Mouse (Mus musculus): ENCODE data around the gene B4galnt4. TPM values are rescaled to one million over a fixed set of nuclear protein-coding genes. Genes with fewer than 3 reads are reported as not detected.
A peak's percentile ranks its signal among the peaks of the same experiment; 100 is the strongest.
"Not testable (repeated sequence)": the region's sequence is repeated elsewhere in the genome, so short reads cannot be mapped to it uniquely, and the experiment has no call there.

The B4galnt4 gene
- polyA plus RNA-seq (2012; rRNA removed), result 5.4 and 15.8 TPM in 2 replicates

DNA sequence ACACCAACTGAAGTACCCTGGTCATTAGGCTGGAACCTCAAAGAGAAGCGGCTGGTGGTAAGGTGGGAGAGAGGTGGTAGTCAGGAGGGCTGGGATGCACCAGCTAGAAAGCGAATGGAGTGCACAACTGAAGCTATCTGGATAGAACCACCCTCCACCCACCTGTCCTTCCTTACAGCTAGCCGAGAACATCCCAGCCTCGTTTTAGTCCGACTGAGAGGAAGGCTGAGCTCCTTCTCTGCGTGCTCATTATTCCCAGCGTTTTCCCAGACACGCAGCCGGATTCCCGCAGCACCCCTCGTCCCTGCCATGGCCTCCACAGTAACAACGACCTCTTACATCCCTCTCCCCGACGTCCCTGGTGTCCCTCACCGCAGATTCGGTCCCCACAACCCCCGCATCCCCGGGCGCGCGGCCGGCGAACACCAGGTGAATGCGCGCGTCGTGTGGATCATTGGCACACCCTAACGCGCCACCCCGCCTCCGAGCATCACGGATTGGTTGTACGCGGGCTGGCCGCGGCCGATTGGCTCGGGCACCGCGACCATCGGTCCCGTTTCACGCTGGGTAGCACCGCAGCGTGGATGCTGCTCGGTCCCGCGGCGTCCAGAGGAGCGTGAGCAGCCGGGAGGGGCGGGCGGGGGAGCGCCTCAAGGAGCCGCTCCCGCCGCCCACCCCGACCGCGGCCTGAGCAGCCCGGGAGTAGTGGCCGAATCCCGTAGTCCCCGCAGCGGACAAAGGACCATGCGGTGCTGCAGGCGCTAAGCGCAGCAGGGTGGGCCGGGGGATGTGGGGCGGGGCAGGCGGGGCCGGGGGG is at the start of gene B4galnt4:
B4galnt4 (plus strand) TSS at position 679 of the 817 bp plus-strand sequence.
- H3K27me3 ChIP-seq (ENCODE audit: control insufficient read depth, insufficient read depth, low read length), result no peaks in the 10 kb centered on the region
- H3K36me3 ChIP-seq (ENCODE audit: control insufficient read depth, insufficient read depth, low read length), result no peaks in the 10 kb centered on the region
- peak within 1 kb of the TSS; percentile 77 for H3K4me3 ChIP-seq (ENCODE audit: low read depth, low read length)
- TF ChIP-seq POLR2A (IDR thresholded peaks at IDR 0.05; ENCODE audit: low read depth, low read length), result no peak; the same call in 1 of the 2 replicates
- no peak for TF ChIP-seq CTCF (IDR thresholded peaks at IDR 0.05; ENCODE audit: extremely low read depth, insufficient read length, insufficient replicate concordance, low read depth, low read length)
- H3K4me1 ChIP-seq (ENCODE audit: control insufficient read depth, insufficient read depth, insufficient read length, low read length), result peaks cover 31% of the 10 kb centered on the region
- peak within 1 kb of the TSS; percentile 57 for H3K27ac ChIP-seq (ENCODE audit: insufficient read depth, low read depth, low read length)
- 2% methylated on average over 65 of the region's 72 CpGs for WGBS

DNA sequence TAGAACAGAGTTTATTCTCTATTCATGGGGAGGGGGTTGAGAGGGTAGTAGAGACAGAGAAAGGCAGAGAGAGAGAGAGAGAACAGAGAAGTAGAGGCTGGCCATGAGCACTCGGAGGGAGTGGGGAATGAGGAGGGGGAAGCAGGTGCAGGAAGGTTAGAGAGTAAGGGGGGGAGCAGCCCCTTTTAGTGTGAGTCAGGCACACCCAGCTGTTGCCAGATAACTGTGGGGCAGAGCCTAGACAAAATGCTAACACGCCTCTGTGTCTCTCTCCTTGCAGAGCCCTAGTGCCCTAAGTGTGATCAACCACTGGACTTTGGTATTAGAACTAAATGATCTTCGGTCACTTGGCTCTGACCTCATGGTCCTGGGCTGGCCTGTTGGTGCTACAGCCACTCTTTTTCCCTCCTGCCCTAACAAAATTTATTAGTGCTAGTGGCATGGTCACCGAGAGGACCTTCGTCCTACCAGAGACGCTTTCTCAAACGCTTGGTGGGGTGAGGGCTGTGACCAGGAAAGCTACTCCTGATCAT is 49.6 kb upstream of the B4galnt4 start:
- Histone ChIP-seq H3K36me3 (ENCODE audit: control insufficient read depth, insufficient read depth, low read length) (no peaks in the 10 kb centered on the region), H3K4me3 (ENCODE audit: low read depth, low read length) (no peak overlapping the region), H3K4me1 (ENCODE audit: control insufficient read depth, insufficient read depth, insufficient read length, low read length) (peaks cover 10% of the 10 kb centered on the region; the same call in 1 of the 2 replicates), H3K27me3 (ENCODE audit: control insufficient read depth, insufficient read depth, low read length) (no peaks in the 10 kb centered on the region), H3K27ac (ENCODE audit: insufficient read depth, low read depth, low read length) (peak overlapping the region; percentile 88)
- 64% methylated on average over 7 of the region's 7 CpGs for WGBS
- no peak for TF ChIP-seq CTCF (IDR thresholded peaks at IDR 0.05; ENCODE audit: extremely low read depth, insufficient read length, insufficient replicate concordance, low read depth, low read length)
- no peak for TF ChIP-seq POLR2A (IDR thresholded peaks at IDR 0.05; ENCODE audit: low read depth, low read length)

DNA sequence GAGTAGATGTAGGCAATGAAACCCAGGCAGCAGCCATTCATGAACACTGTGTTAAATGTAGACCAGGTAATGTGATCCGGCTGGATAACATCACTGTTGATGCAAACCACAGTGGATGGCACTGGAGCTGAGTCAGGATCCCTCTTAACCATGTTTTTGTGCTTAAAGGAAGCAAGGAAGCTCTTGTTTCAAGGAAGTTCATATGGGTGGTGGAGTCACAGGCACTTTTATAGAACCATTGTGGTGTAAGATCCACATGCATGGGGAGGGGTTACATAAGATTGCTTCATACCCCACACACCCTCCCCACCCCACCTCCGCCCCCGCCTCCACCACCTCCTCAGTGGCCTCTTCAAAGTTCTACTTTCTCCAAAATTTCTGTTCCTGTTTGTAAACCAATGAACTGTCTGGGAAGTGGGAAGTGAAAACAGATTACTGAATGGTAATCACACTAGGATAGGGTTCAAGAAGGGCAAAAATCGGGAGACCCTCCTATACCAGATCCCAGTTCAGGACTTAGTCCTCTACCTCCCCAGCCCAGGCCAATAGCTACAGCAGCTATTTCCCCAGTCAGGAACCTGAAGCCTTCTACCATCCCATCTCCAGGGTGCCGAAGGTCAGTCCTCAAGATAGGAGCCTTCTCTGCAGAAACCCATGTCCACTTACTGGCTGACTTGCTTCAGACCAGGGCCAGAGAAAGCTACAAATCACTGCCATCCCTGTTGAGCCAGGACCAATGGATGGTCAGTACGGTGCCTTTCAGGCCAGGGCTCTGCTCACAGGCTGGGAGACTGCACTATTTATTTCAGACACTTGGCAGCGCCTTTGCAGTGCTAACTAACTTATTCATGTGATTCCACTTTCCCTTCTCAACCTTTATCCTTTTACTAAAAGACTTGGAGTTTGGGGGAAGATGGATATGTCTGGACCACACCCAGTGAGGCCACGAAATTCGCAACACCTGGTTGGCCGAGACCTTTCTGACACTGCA is 43.9 kb upstream of the B4galnt4 start:
- H3K27ac ChIP-seq (ENCODE audit: insufficient read depth, low read depth, low read length), result peak overlapping the region; percentile 37
- no peaks in the 10 kb centered on the region for H3K27me3 ChIP-seq (ENCODE audit: control insufficient read depth, insufficient read depth, low read length)
- TF ChIP-seq CTCF (IDR thresholded peaks at IDR 0.05; ENCODE audit: extremely low read depth, insufficient read length, insufficient replicate concordance, low read depth, low read length) (no peak), POLR2A (IDR thresholded peaks at IDR 0.05; ENCODE audit: low read depth, low read length) (no peak)
- H3K36me3 ChIP-seq (ENCODE audit: control insufficient read depth, insufficient read depth, low read length), result no peaks in the 10 kb centered on the region
- no peak overlapping the region for H3K4me3 ChIP-seq (ENCODE audit: low read depth, low read length)
- 0 out of 2 replicates have a peak, but pooled peaks cover 2% of the 10 kb centered on the region for H3K4me1 ChIP-seq (ENCODE audit: control insufficient read depth, insufficient read depth, insufficient read length, low read length)
- 82% methylated on average over 10 of the region's 10 CpGs for WGBS

DNA sequence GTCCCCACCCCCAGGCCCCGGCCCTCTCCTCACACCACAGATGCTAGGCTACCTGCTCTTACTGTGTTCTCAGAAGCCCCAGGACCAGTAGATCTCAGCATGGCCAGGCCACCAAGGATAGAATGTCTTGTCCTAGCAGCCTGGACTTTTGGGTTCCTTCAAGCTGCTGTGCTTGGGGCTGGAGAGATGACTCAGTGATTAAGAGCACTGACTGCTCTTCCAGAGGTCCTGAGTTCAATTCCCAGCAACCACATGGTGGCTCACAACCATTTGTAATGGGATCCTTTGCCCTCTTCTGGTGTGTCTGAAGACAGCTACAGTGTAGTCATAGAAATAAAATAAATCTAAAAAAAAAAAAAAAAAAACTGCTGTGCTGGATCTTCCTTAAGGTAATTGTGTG is 43.1 kb upstream of the B4galnt4 start, which contains the start of gene Ifitm6:
Ifitm6 (minus strand) TSS at position 101 of the 400 bp plus-strand sequence.
- H3K36me3 ChIP-seq (ENCODE audit: control insufficient read depth, insufficient read depth, low read length); H3K27me3 ChIP-seq (ENCODE audit: control insufficient read depth, insufficient read depth, low read length); H3K4me3 ChIP-seq (ENCODE audit: low read depth, low read length); H3K4me1 ChIP-seq (ENCODE audit: control insufficient read depth, insufficient read depth, insufficient read length, low read length): not testable (repeated sequence)
- H3K27ac ChIP-seq (ENCODE audit: insufficient read depth, low read depth, low read length), result peak within 1 kb of the TSS; percentile 17; the same call in 1 of the 2 replicates
- 89% methylated on average over 1 of the region's 1 CpGs for WGBS

DNA sequence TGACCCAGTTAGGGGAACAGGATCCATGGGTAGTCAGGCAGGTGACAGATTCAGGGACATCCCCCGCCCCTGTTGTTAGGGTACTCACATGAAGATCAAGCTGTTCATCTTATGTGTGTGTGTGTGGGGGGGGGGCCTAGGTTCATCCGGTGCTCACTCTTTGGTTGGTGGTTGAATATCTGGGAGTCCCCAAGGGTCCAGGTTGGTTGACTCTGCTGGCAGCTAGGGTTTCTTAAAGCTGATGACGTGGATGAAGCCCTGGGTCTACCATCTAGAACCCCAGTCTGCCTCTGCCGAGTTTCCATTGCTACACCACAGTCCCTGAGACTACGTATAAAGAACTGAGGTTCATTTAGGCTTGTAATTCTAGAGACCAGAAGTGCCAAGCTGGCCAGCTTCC is 41.9 kb upstream of the B4galnt4 start:
- Histone ChIP-seq H3K4me1 (ENCODE audit: control insufficient read depth, insufficient read depth, insufficient read length, low read length) (0 out of 2 replicates have a peak, but pooled peaks cover 2% of the 10 kb centered on the region), H3K27me3 (ENCODE audit: control insufficient read depth, insufficient read depth, low read length) (no peaks in the 10 kb centered on the region), H3K4me3 (ENCODE audit: low read depth, low read length) (no peak overlapping the region), H3K27ac (ENCODE audit: insufficient read depth, low read depth, low read length) (no peak overlapping the region), H3K36me3 (ENCODE audit: control insufficient read depth, insufficient read depth, low read length) (no peaks in the 10 kb centered on the region)
- TF ChIP-seq CTCF (IDR thresholded peaks at IDR 0.05; ENCODE audit: extremely low read depth, insufficient read length, insufficient replicate concordance, low read depth, low read length) (no peak), POLR2A (IDR thresholded peaks at IDR 0.05; ENCODE audit: low read depth, low read length) (no peak)
- 98% methylated on average over 5 of the region's 5 CpGs for WGBS

DNA sequence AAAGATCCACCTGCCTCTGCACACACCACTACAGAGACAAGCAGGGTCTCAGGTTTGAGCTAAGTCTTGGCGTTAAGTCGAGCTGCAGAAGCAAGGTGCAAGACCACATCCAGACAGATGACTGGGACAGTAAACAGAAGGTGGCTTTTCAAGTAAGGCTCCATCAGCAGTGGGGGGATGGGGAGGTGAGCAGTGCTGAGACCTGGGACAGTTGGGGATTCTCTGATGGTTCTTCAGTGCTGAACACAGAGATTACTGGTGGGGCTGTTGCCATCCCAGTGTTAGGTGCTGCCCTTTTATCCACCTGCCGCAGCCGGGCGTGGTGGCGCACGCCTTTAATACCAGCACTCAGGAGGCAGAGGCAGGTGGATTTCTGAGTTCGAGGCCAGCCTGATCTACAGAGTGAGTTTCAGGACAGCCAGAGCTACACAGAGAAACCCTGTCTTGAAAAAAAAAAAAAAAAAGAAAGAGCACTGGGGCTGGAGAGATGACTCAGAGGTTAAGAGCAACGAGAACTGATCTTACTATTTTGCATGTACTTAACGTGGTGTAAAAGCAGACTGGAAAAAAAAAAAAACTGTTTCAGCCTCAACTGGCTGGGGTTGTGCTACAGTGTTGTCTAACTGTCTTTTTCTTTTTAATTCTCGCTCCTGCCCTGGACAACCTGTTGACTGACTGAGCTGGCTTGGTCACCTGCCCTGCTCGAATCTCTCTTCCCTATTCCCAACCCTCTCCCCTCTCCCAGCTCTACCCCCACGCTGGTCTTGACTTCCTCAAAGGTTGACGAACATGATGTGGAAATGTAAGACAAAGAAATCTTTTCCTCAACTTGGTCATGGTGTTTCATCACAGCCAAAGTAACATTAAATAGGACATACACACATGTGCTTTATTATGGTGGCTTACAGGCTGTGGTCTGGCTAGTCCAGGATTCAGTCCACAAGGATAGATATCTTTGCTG is 39.1 kb upstream of the B4galnt4 start:
- H3K27ac ChIP-seq (ENCODE audit: insufficient read depth, low read depth, low read length), result no peak overlapping the region
- H3K4me3 ChIP-seq (ENCODE audit: low read depth, low read length), result no peak overlapping the region
- 0 out of 2 replicates have a peak, but pooled peaks cover 2% of the 10 kb centered on the region for H3K4me1 ChIP-seq (ENCODE audit: control insufficient read depth, insufficient read depth, insufficient read length, low read length)
- WGBS, result 78% methylated on average over 14 of the region's 14 CpGs
- TF ChIP-seq CTCF (IDR thresholded peaks at IDR 0.05; ENCODE audit: extremely low read depth, insufficient read length, insufficient replicate concordance, low read depth, low read length), result no peak
- no peak for TF ChIP-seq POLR2A (IDR thresholded peaks at IDR 0.05; ENCODE audit: low read depth, low read length)
- no peaks in the 10 kb centered on the region for H3K36me3 ChIP-seq (ENCODE audit: control insufficient read depth, insufficient read depth, low read length)
- H3K27me3 ChIP-seq (ENCODE audit: control insufficient read depth, insufficient read depth, low read length), result no peaks in the 10 kb centered on the region

All from small intestine, adult 2 months (tissue).